Mouse (Mus musculus) heart, postnatal 25 days (tissue): ENCODE measurements around the gene H2al1e. TPM values are rescaled to one million over a fixed set of nuclear protein-coding genes. Genes with fewer than 3 reads are reported as not detected.

Experiments
- DNase-seq: peaks from one replicate; pipeline ENCODE4 v3.0.0; 2022; ENCODE audit warnings: low spot score
- intact Hi-C: fragments of 180-260 bp; cut with DNase I; formaldehyde crosslinking; loops from one replicate; pipeline ENCODE4 v1.15.1; 2025
- total RNA-seq, 2 experiments: library from RNA; stranded (reverse); gene quantifications; 2 replicates each; pipeline ENCODE4 v1.2.3; 2021

The H2al1e gene
- total RNA-seq, 2 experiments from 2014 or later: not detected

DNA sequence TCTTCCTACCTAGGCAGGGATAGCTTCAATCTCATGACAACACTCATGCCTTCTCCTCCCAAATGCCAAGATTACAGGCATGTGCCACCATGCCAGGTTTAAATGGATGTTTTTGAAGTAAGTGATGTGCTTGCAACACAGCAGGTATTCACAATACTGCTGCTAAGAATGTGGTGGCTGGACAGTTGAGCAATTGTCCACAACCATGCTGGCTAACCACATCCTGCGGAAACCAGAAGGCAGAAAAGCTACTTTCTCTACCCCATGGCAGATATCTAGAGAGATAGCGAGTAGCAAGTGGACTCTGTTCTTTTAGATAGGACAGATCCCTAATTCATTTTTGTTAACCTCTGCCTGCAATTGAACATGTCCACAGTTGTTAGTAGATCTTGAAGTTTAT is 49.5 kb downstream of the H2al1e start:
- no peak for DNase-seq
- intact Hi-C loops: loop anchor here (10.0 kb wide), 1 partner anchor 96 kb away; no protein-coding TSS in a partner anchor

Other genes with a start within 250 kb of the H2al1e start
- gene H2al1a, start 12.7 kb upstream of the H2al1e start, total RNA-seq: not detected
- not detected for gene H2al1b, start 9.5 kb upstream of the H2al1e start, total RNA-seq
- gene H2al1c, start 6.3 kb upstream of the H2al1e start, total RNA-seq: not detected
- not detected for gene H2al1d, start 3.1 kb upstream of the H2al1e start, total RNA-seq
- not detected for gene H2al1f, start 3.2 kb downstream of the H2al1e start, total RNA-seq
- gene H2al1g, start 6.3 kb downstream of the H2al1e start, total RNA-seq: not detected
- not detected for gene H2al1h, start 9.6 kb downstream of the H2al1e start, total RNA-seq
- not detected for gene H2al1i, start 12.7 kb downstream of the H2al1e start, total RNA-seq
- not detected for gene H2al1j, start 15.9 kb downstream of the H2al1e start, total RNA-seq